Mouse (Mus musculus) liver, embryonic 14.5 days (tissue): ENCODE data around the gene Ube2q1. TPM values are rescaled to one million over a fixed set of nuclear protein-coding genes. Genes with fewer than 3 reads are reported as not detected.

Experiments used
- ATAC-seq: fragments of 200-750 bp; cut with Nextera tagmentation; 2 replicates; pipeline ENCODE4 v1.8.0; 2017; ENCODE audit warnings: moderate number of reproducible peaks, mild to moderate bottlenecking, moderate library complexity; ENCODE audit not compliant: insufficient read depth
- DNase-seq, 3 experiments: peaks; one replicate each; pipeline ENCODE4 v3.0.0-alpha.2; 2012 to 2013; ENCODE audit warnings: low read depth in 3 of 3, low spot score in 3 of 3
- H3K27ac ChIP-seq: fragments of 300-500 bp; sonication (generic); 2 replicates; pipeline ENCODE4 v1.5.1; 2014; ENCODE audit warnings: moderate library complexity, mild to moderate bottlenecking, control low read depth, inconsistent platforms
- H3K27me3 ChIP-seq: fragments of 300-500 bp; sonication (generic); 2 replicates; pipeline ENCODE4 v1.6.1; 2014; ENCODE audit warnings: mild to moderate bottlenecking, low read length, moderate library complexity; ENCODE audit not compliant: control insufficient read depth, insufficient read depth
- H3K36me3 ChIP-seq: fragments of 300-500 bp; sonication (generic); replicated peaks from 2 replicates; pipeline ENCODE4 v1.6.1; 2014; ENCODE audit warnings: low read depth; ENCODE audit not compliant: control insufficient read depth, insufficient read depth
- H3K4me1 ChIP-seq, 2 experiments: fragments of 200-500 bp in 1 of 2; fragments of 300-500 bp in 1 of 2; sonication (generic) in 1 of 2; replicated peaks; 2 replicates each; pipeline ENCODE4 v1.6.1; 2012 to 2014; ENCODE audit warnings: antibody characterized with exemption in 1 of 2, inconsistent platforms in 1 of 2, low read length in 1 of 2; ENCODE audit not compliant: control insufficient read depth in 2 of 2, insufficient read depth in 2 of 2
- H3K4me2 ChIP-seq: fragments of 300-500 bp; sonication (generic); 2 replicates; pipeline ENCODE4 v1.6.1; 2014; ENCODE audit warnings: low read depth, mild to moderate bottlenecking, control low read depth, moderate library complexity
- H3K4me3 ChIP-seq, 2 experiments: fragments of 200-500 bp in 1 of 2; fragments of 300-500 bp in 1 of 2; sonication (generic) in 1 of 2; 2 replicates each; pipeline ENCODE4 v1.5.1; 2012 to 2014; ENCODE audit warnings: low read depth in 2 of 2, low read length in 2 of 2, mild to moderate bottlenecking in 2 of 2, control low read depth in 1 of 2, inconsistent platforms in 1 of 2, moderate library complexity in 1 of 2; ENCODE audit not compliant: insufficient read depth in 1 of 2
- H3K9ac ChIP-seq: fragments of 300-500 bp; sonication (generic); replicated peaks from 2 replicates; pipeline ENCODE4 v1.6.1; 2014; ENCODE audit warnings: mild to moderate bottlenecking, control low read depth, moderate library complexity
- H3K9me3 ChIP-seq: fragments of 300-500 bp; sonication (generic); 2 replicates; pipeline ENCODE4 v1.6.1; 2016; ENCODE audit warnings: low read length, mixed read lengths; ENCODE audit not compliant: control insufficient read depth
- CTCF ChIP-seq: IDR thresholded peaks from 2 replicates; pipeline ENCODE4 v1.5.1; 2016; ENCODE audit warnings: antibody characterized with exemption, low read depth, control low read depth
- EP300 ChIP-seq: IDR thresholded peaks from 2 replicates; pipeline ENCODE4 v1.6.1; 2016; ENCODE audit warnings: antibody characterized with exemption, low read depth
- WGBS: fragments of 180-500 bp; shearing (Covaris S2); extraction: QIAGEN DNeasy Blood & Tissue Kit; methylation state at CpG from one replicate; pipeline ENCODE4 v1.1.7; 2014; ENCODE audit not compliant: insufficient replicate concordance; 5-methylcytosine and 5-hydroxymethylcytosine counted together
- polyA plus RNA-seq, 2 experiments: library from polyadenylated mRNA; depleted of rRNA in 1 of 2; stranded (reverse) in 1 of 2; unstranded in 1 of 2; fragments of >200 nt; fragmentation: Nextera tagmentation in 1 of 2; extraction: Ambion mirVana in 1 of 2; gene quantifications; 2 replicates each; pipeline versions ENCODE4 v1.2.1 to v1.2.3; 2012 to 2014

Ube2q1 gene
- polyA plus RNA-seq, 2 experiments: 6.7 to 9.0 TPM

DNA sequence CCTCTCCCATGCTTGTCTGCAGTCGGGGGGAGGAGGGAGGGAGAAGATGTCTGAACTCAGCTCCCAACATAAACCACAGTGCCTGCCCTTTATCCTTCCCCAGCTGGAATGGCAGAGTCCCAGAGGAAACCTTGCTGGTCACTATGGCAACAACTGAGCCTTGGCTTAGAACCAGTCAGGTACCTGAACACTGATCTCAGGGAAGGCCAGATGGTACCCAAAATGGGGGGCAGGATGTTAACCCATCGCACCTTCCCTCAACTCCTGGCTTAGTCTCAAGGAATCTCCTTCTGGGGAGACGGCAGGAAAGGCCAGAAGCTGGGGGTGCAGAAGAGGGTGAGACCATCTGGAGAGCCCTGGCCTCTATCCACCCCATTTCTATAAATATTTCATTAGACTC lies 13.6 kb upstream of the Ube2q1 start:
- no peak for ATAC-seq
- H3K27me3 ChIP-seq: peaks cover 14% of the 10 kb centered on the region
- no peak overlapping the region for H3K9ac ChIP-seq
- no peak for DNase-seq
- WGBS: 54% methylated on average over 2 of the region's 3 CpGs
- no peak overlapping the region for H3K27ac ChIP-seq
- H3K4me1 ChIP-seq: no peaks in the 10 kb centered on the region
- H3K4me3 ChIP-seq: no peak overlapping the region
- TF ChIP-seq CTCF: no peak
- no peak for TF ChIP-seq EP300
- no peaks in the 10 kb centered on the region for H3K9me3 ChIP-seq
- no peak overlapping the region for H3K4me2 ChIP-seq
- no peaks in the 10 kb centered on the region for H3K36me3 ChIP-seq

GRCm38 (mm10) chr3:89764119-89764724 lies 9.2 kb upstream of the Ube2q1 start, which contains the start of gene Chrnb2:
TSS of gene Chrnb2 (minus strand) at chr3:89764632.
- peaks cover 14% of the 10 kb centered on the region for H3K27me3 ChIP-seq
- 2% methylated on average over 36 of the region's 36 CpGs for WGBS
- ATAC-seq: no peak

GRCm38 (mm10) chr3:89769584-89769983 lies 3.8 kb upstream of the Ube2q1 start:
- H3K27ac ChIP-seq: no peak overlapping the region
- 57% methylated on average over 7 of the region's 7 CpGs for WGBS
- H3K27me3 ChIP-seq: peaks cover under 1% of the 10 kb centered on the region
- H3K9me3 ChIP-seq: no peaks in the 10 kb centered on the region
- H3K36me3 ChIP-seq: no peaks in the 10 kb centered on the region
- DNase-seq: no peak
- H3K4me3 ChIP-seq: no peak overlapping the region
- H3K4me2 ChIP-seq: no peak overlapping the region
- no peak for ATAC-seq
- H3K4me1 ChIP-seq: peaks cover under 1 to 17% of the 10 kb centered on the region in 2 experiments
- H3K9ac ChIP-seq: no peak overlapping the region
- no peak for TF ChIP-seq EP300
- TF ChIP-seq CTCF: no peak

More at GRCm38 (mm10) chr3:89764119-89764724, 9.2 kb upstream of the Ube2q1 start, which contains the start of gene Chrnb2:
- Histone ChIP-seq H3K4me1 (no peaks in the 10 kb centered on the region), H3K4me3 (no peak within 1 kb of the TSS), H3K36me3 (no peaks in the 10 kb centered on the region), H3K9me3 (no peaks in the 10 kb centered on the region), H3K9ac (no peak within 1 kb of the TSS), H3K27ac (no peak within 1 kb of the TSS), H3K4me2 (no peak within 1 kb of the TSS)
- DNase-seq: peak; percentile 35 to 42 (median 37)
- TF ChIP-seq EP300 (no peak), CTCF (no peak)

GRCm38 (mm10) chr3:89770425-89771002 lies 2.9 kb upstream of the Ube2q1 start:
- DNase-seq (no peak), ATAC-seq (no peak)
- H3K36me3 ChIP-seq: no peaks in the 10 kb centered on the region
- peaks cover 4 to 25% of the 10 kb centered on the region in 2 experiments for H3K4me1 ChIP-seq
- no peaks in the 10 kb centered on the region for H3K9me3 ChIP-seq
- H3K27me3 ChIP-seq: no peaks in the 10 kb centered on the region; the same call in 1 of the 2 replicates
- WGBS: 32% methylated on average over 2 of the region's 2 CpGs
- H3K4me3 ChIP-seq: no peak overlapping the region
- TF ChIP-seq CTCF: no peak
- no peak for TF ChIP-seq EP300
- no peak overlapping the region for H3K9ac ChIP-seq
- no peak overlapping the region for H3K4me2 ChIP-seq
- H3K27ac ChIP-seq: no peak overlapping the region

- Histone ChIP-seq H3K4me2 (peak overlapping the region; percentile 97), H3K4me1 (peaks cover 5 to 25% of the 10 kb centered on the region in 2 experiments), H3K9ac (peak overlapping the region; percentile 86), H3K27ac (peak overlapping the region; percentile 66), H3K4me3 (peak overlapping the region; percentile 76 to 82), H3K9me3 (no peaks in the 10 kb centered on the region), H3K36me3 (peaks cover 4% of the 10 kb centered on the region; the same call in 1 of the 2 replicates), H3K27me3 (no peaks in the 10 kb centered on the region)
- TF ChIP-seq EP300 (no peak), CTCF (peak; percentile 99)
- peak; percentile 64 for ATAC-seq
- DNase-seq: peak; percentile 71 to 78 (median 72)
- WGBS: 1% methylated on average over 17 of the region's 17 CpGs
These were observed 838 bp upstream of the Ube2q1 start for GRCm38 (mm10) chr3:89772588-89772967.
